Comparison of ENCODE assay signal across 8 mouse cellular contexts in the genomic region with DNA sequence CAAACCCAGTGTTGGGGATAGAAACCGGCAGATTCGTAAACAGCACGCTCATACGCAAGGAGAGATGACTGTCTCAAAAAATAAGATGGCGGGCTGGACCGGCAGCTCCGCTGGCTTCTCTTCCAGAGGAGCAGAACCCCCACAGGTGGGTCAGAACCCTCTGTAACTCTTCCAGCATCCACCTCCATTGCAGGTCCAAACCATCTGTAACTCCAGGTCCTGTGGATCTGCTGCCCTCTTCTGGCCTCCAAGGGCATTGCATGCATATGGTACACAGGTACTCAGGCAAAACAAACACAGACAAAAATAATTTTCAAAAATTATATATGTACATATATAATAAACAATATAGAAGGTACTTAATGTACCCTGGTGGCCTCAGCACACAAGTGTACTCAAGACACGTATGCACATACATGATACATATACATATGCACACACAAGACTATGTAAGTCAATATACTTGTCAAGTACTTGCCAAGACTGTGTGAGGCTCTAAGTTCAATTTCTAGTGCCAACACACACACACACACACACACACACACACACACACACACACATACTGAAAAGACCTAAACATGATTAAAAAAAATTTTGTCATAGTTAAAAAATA. TPM values are rescaled to one million over a fixed set of nuclear protein-coding genes. Genes with fewer than 3 reads are reported as not detected.
DNase-seq lines count a peak whose midpoint lies in the region; ATAC-seq lines count a peak whose summit lies in the region.
"Had no signal": no experiment of that assay in that cellular context is flagged by ENCODE, and none has a peak within 500 bp of the region (broad histone marks: within the 10 kb centered on the region; RNA-seq: fewer than 3 reads in every experiment).

No protein-coding gene starts in this region.

- DNase-seq in MEL-GATA-1-ER (ENCODE audit: extremely low read depth, low read depth), result peak; percentile 28
- DNase-seq in c-Kit-negative CD71-positive TER-119-positive erythroid progenitor cells, embryonic 14.5 days (ENCODE audit: low read depth, low spot score), result peak; percentile 43
- DNase-seq in forebrain, embryonic 14.5 days (ENCODE audit: low spot score), result peak; percentile 59
- peak; percentile 44 to 46 for DNase-seq in layer of hippocampus, postnatal 36 days
- DNase-seq in midbrain, embryonic 11.5 days (ENCODE audit: low spot score, missing footprints), result no peak
- DNase-seq in spleen, adult 18-20 months, result peak; percentile 65 to 83

- H3K9ac ChIP-seq in forebrain, embryonic 14.5 days (ENCODE audit: low read length), result no peak overlapping the region
- no peak overlapping the region for H3K9ac ChIP-seq in hindbrain, embryonic 16.5 days (ENCODE audit: low read depth, low read length)
- no peak overlapping the region for H3K9ac ChIP-seq in midbrain, embryonic 11.5 days (ENCODE audit: low read length)
- H3K9ac ChIP-seq: hindbrain, embryonic 15.5 days had no signal

- H3K27ac ChIP-seq in forebrain, embryonic 14.5 days (ENCODE audit: low read depth, low read length), result no peak overlapping the region
- H3K27ac ChIP-seq in hindbrain, embryonic 16.5 days (ENCODE audit: low read depth, low read length), result no peak overlapping the region
- H3K27ac ChIP-seq in midbrain, embryonic 11.5 days (ENCODE audit: low read depth, low read length), result no peak overlapping the region
- H3K27ac ChIP-seq: hindbrain, embryonic 15.5 days had no signal

- H3K9me3 ChIP-seq in forebrain, embryonic 14.5 days (replicated peaks; ENCODE audit: control insufficient read depth, low read length), result no peaks in the 10 kb centered on the region
- H3K9me3 ChIP-seq in hindbrain, embryonic 16.5 days (ENCODE audit: control insufficient read depth, low read length), result no peaks in the 10 kb centered on the region
- H3K9me3 ChIP-seq in midbrain, embryonic 11.5 days (ENCODE audit: control insufficient read depth, low read length), result no peaks in the 10 kb centered on the region
- H3K9me3 ChIP-seq: hindbrain, embryonic 15.5 days had no signal

- ATAC-seq in forebrain, embryonic 14.5 days, result peak; percentile 51
- ATAC-seq in hindbrain, embryonic 16.5 days, result peak; percentile 61
- ATAC-seq in midbrain, embryonic 11.5 days (ENCODE audit: low FRiP score), result peak; percentile 70

- H3K4me1 ChIP-seq in forebrain, embryonic 14.5 days (ENCODE audit: control insufficient read depth, insufficient read depth, low read length), result no peaks in the 10 kb centered on the region
- H3K4me1 ChIP-seq in hindbrain, embryonic 16.5 days (ENCODE audit: control insufficient read depth, insufficient read depth, low read depth, low read length), result no peaks in the 10 kb centered on the region
- no peaks in the 10 kb centered on the region for H3K4me1 ChIP-seq in midbrain, embryonic 11.5 days (ENCODE audit: control insufficient read depth, insufficient read depth, low read length)
- H3K4me1 ChIP-seq: hindbrain, embryonic 15.5 days had no signal

- no peaks in the 10 kb centered on the region for H3K27me3 ChIP-seq in forebrain, embryonic 14.5 days (replicated peaks; ENCODE audit: control insufficient read depth, insufficient read depth, low read length)
- H3K27me3 ChIP-seq in hindbrain, embryonic 16.5 days (replicated peaks; ENCODE audit: control insufficient read depth, insufficient read depth, low read length), result no peaks in the 10 kb centered on the region
- no peaks in the 10 kb centered on the region for H3K27me3 ChIP-seq in midbrain, embryonic 11.5 days (ENCODE audit: control insufficient read depth, insufficient read depth, low read length)
- H3K27me3 ChIP-seq: hindbrain, embryonic 15.5 days had no signal

- H3K36me3 ChIP-seq in forebrain, embryonic 14.5 days (ENCODE audit: control insufficient read depth, insufficient read depth, low read length), result no peaks in the 10 kb centered on the region
- no peaks in the 10 kb centered on the region for H3K36me3 ChIP-seq in hindbrain, embryonic 16.5 days (ENCODE audit: control insufficient read depth, insufficient read depth, low read length)
- no peaks in the 10 kb centered on the region for H3K36me3 ChIP-seq in midbrain, embryonic 11.5 days (ENCODE audit: control insufficient read depth, insufficient read depth, low read length)
- H3K36me3 ChIP-seq: hindbrain, embryonic 15.5 days had no signal

- no peak overlapping the region for H3K4me3 ChIP-seq in forebrain, embryonic 14.5 days (ENCODE audit: low read depth, low read length)
- no peak overlapping the region for H3K4me3 ChIP-seq in hindbrain, embryonic 16.5 days (ENCODE audit: low read length)
- H3K4me3 ChIP-seq in midbrain, embryonic 11.5 days (ENCODE audit: low read depth, low read length), result no peak overlapping the region
- H3K4me3 ChIP-seq: hindbrain, embryonic 15.5 days had no signal

- no peak overlapping the region for H3K4me2 ChIP-seq in forebrain, embryonic 14.5 days (ENCODE audit: low read length)
- no peak overlapping the region for H3K4me2 ChIP-seq in hindbrain, embryonic 16.5 days (ENCODE audit: low read length)
- no peak overlapping the region for H3K4me2 ChIP-seq in midbrain, embryonic 11.5 days
- H3K4me2 ChIP-seq: hindbrain, embryonic 15.5 days had no signal

- 53% methylated on average over 8 of the region's 8 CpGs for WGBS in forebrain, embryonic 14.5 days
- 55% methylated on average over 8 of the region's 8 CpGs for WGBS in hindbrain, embryonic 16.5 days
- 50% methylated on average over 8 of the region's 8 CpGs for WGBS in midbrain, embryonic 11.5 days

RNA-seq across cellular contexts. Expression of a gene that starts 23.0 kb away (rescaled TPM):
- 14.4 and 20.7 TPM in 2 replicates for polyA plus RNA-seq in forebrain, embryonic 14.5 days (2014; fragmentation: Nextera tagmentation; extraction: Ambion mirVana)
- 32.2 and 40.1 TPM in 2 replicates for polyA plus RNA-seq in hindbrain, embryonic 16.5 days (2015; fragmentation: Nextera tagmentation; extraction: Ambion mirVana)
- total RNA-seq in layer of hippocampus, postnatal 36 days (2021), result 10 to 100 TPM; 11.5 to 13.8 TPM
- 6.0 and 6.7 TPM in 2 replicates for polyA plus RNA-seq in midbrain, embryonic 11.5 days (2014; fragmentation: Nextera tagmentation; extraction: Ambion mirVana)

RNA-seq across cellular contexts. Expression of a gene that starts 37.6 kb away (rescaled TPM):
- polyA plus RNA-seq in forebrain, embryonic 14.5 days (2014; fragmentation: Nextera tagmentation; extraction: Ambion mirVana), result 546 and 597 TPM in 2 replicates
- polyA plus RNA-seq in hindbrain, embryonic 16.5 days (2015; fragmentation: Nextera tagmentation; extraction: Ambion mirVana), result 538 and 570 TPM in 2 replicates
- total RNA-seq in layer of hippocampus, postnatal 36 days (2021), result 100 to 1,000 TPM; 422 to 449 TPM
- 573 and 605 TPM in 2 replicates for polyA plus RNA-seq in midbrain, embryonic 11.5 days (2014; fragmentation: Nextera tagmentation; extraction: Ambion mirVana)
